Mouse (Mus musculus) small intestine, adult 2 months (tissue): ENCODE measurements around the gene Dst. TPM values are rescaled to one million over a fixed set of nuclear protein-coding genes. Genes with fewer than 3 reads are reported as not detected.

ENCODE experiments used
- H3K27ac ChIP-seq: fragments of 200-500 bp; 2 replicates; pipeline ENCODE4 v1.5.1; 2012; ENCODE audit warnings: low read depth, low read length, control low read depth, inconsistent platforms; ENCODE audit not compliant: insufficient read depth
- H3K27me3 ChIP-seq: fragments of 200-500 bp; 2 replicates; pipeline ENCODE4 v1.6.1; 2012; ENCODE audit warnings: mild to moderate bottlenecking, moderate library complexity, low read length, inconsistent platforms; ENCODE audit not compliant: control insufficient read depth, insufficient read depth
- H3K36me3 ChIP-seq: fragments of 200-500 bp; 2 replicates; pipeline ENCODE4 v1.6.1; 2012; ENCODE audit warnings: mild to moderate bottlenecking, low read length, control low read depth, inconsistent platforms; ENCODE audit not compliant: control insufficient read depth, insufficient read depth
- H3K4me1 ChIP-seq: fragments of 200-500 bp; 2 replicates; pipeline ENCODE4 v1.6.1; 2012; ENCODE audit warnings: low read length, inconsistent platforms, mixed read lengths; ENCODE audit not compliant: control insufficient read depth, insufficient read depth, insufficient read length
- H3K4me3 ChIP-seq: fragments of 200-500 bp; 2 replicates; pipeline ENCODE4 v1.5.1; 2012; ENCODE audit warnings: low read depth, mild to moderate bottlenecking, control low read depth, inconsistent platforms, low read length, moderate library complexity
- CTCF ChIP-seq: fragments of 200-500 bp; IDR thresholded peaks from 2 replicates; pipeline ENCODE4 v1.5.1; 2012; ENCODE audit warnings: low read depth, mild to moderate bottlenecking, control low read depth, inconsistent platforms, low read length, moderate library complexity, mixed read lengths; ENCODE audit not compliant: insufficient replicate concordance, insufficient read length; ENCODE audit errors: extremely low read depth
- POLR2A ChIP-seq: fragments of 200-500 bp; IDR thresholded peaks from 2 replicates; pipeline ENCODE4 v1.6.1; 2012; ENCODE audit warnings: low read depth, mild to moderate bottlenecking, control low read depth, inconsistent platforms, low read length, moderate library complexity
- WGBS: fragments of 180-500 bp; shearing (Covaris S2); methylation state at CpG from one replicate; pipeline ENCODE4 v1.1.7; 2018; 5-methylcytosine and 5-hydroxymethylcytosine counted together
- polyA plus RNA-seq: library from polyadenylated mRNA; depleted of rRNA; stranded (reverse); fragments of >200 nt; gene quantifications from 2 replicates; pipeline ENCODE4 v1.2.3, GENCODE M21; 2012

Dst gene
- polyA plus RNA-seq, 1 experiment: 31.9 TPM

DNA sequence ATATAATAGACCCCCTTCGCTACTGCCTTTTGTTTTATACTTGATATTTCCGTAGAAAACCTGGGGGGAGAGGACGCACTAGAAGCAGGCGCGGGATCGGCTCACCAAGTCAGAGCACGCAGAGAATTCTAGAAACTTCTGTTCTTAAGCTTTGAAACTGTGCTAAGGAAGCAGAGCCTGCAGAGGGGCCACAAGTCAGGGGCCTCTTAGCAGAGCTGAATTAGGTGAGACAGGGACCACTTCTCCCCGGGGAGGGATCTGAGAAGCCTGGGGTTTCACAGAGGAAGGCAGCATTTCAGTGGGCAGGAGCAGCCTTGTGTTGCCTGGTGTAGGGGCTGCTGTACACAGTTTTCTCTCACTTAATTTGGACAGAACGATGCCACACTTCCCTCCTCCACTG lies 115.1 kb downstream of the Dst start:
- Histone ChIP-seq H3K36me3 (no peaks in the 10 kb centered on the region), H3K27ac (no peak overlapping the region), H3K4me1 (no peaks in the 10 kb centered on the region), H3K27me3 (no peaks in the 10 kb centered on the region), H3K4me3 (no peak overlapping the region)
- 74% methylated on average over 9 of the region's 9 CpGs for WGBS
- no peak for TF ChIP-seq CTCF
- no peak for TF ChIP-seq POLR2A

DNA sequence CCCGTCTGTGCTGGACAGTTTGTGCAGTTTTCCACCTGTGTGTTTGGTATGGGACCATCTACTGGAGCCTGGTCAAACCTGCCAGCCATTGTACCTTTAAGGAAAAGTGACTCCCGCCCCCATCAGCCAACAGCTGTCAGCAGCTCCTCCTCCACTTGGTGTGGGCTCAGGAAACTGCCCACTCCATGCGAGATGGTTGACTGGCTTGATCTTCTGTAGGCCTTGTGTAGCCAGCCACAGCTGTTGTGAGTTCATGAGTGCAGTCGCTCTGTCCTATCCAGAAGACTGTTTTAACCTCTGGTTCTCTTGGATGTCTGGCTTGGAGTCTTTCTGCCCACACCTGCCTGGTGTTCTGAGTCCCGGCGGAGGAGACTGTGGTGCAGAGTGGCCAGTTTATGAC lies 117.9 kb downstream of the Dst start:
- 83% methylated on average over 6 of the region's 6 CpGs for WGBS
- Histone ChIP-seq H3K4me1 (no peaks in the 10 kb centered on the region), H3K4me3 (no peak overlapping the region), H3K27me3 (no peaks in the 10 kb centered on the region), H3K27ac (no peak overlapping the region), H3K36me3 (no peaks in the 10 kb centered on the region)
- TF ChIP-seq POLR2A (no peak), CTCF (no peak)

DNA sequence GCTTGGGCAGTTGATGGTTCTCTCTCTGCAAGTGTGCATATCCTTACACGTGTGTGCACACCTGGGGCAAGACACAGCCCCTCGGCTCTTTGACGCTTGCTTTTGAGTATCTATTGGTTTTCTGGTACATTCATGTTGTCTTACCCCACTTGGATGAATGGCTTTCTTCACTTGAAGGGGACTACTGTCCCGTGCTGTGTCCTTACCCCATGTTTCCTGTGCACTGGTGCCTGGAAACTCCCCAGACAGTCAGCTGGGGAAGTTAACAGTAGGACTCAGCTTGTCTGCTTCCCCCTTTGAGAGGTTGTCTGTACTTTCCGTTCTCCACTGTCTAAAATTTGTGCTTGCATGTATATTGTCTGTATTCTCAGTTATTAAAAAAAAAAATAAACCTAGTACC lies 120.7 kb downstream of the Dst start:
- H3K4me1 ChIP-seq: no peaks in the 10 kb centered on the region
- WGBS: 72% methylated on average over 5 of the region's 5 CpGs

DNA sequence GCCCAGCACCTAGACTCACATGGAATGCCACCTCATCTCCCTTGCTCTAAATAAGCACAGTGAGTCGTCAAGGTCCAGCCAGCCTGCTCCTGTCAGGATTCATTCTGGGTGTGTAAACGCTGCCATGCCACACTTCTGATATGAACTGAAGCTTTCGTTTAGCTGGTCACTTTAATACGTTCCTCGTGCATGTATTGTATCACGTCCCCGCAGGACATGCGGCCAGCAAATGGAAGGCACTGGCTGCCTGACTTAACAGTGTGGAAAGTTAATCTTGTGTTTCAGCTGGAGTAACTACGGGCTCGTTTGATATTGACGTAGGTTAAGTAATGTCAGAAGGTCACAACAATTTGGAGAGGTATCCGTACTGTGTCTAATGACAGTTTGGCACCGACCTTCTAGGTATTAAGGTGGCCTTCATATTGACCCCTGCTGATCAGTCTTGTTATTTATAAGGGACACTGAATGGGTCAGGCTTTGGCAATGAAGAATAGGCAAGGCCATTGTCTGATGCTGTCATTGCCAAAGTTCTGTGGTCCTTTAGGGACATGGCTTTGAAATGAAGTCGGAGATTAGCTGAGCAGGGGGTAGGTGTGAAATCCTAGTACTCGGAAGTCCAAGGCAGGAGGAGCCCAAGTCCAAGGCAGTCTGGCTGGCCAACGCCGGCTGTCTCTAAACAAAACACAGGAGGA lies 122.5 kb downstream of the Dst start:
- Histone ChIP-seq H3K27me3 (no peaks in the 10 kb centered on the region), H3K4me1 (no peaks in the 10 kb centered on the region), H3K27ac (no peak overlapping the region), H3K4me3 (no peak overlapping the region), H3K36me3 (no peaks in the 10 kb centered on the region)
- WGBS: 74% methylated on average over 17 of the region's 17 CpGs
- TF ChIP-seq POLR2A: no peak
- TF ChIP-seq CTCF: no peak

More for the DNA sequence above, 120.7 kb downstream of the Dst start:
- Histone ChIP-seq H3K27ac (no peak overlapping the region), H3K36me3 (no peaks in the 10 kb centered on the region), H3K4me3 (no peak overlapping the region), H3K27me3 (no peaks in the 10 kb centered on the region)
- TF ChIP-seq POLR2A: no peak
- no peak for TF ChIP-seq CTCF

DNA sequence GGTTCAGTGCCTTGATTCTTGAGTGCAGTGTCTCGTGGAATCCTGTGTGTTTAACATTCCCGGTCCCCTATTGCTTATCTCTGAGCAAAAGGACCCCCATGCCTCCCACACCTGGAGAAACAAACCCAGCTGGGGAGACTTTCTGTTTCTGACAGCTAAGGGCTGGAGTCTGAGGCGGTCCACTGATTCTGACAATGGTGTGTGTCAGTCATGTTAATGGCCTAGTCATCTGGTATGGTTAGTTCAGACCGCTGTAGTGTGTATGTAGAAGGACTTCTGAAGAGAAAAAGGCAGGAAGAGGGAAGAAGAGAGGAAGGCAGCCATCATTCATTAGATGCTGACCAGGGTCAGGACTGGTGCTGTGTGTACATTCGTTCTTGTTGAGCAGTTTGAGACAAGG lies 125.0 kb downstream of the Dst start:
- TF ChIP-seq POLR2A (no peak), CTCF (no peak)
- WGBS: 62% methylated on average over 5 of the region's 5 CpGs
- H3K27me3 ChIP-seq: no peaks in the 10 kb centered on the region
- no peaks in the 10 kb centered on the region for H3K36me3 ChIP-seq
- H3K27ac ChIP-seq: no peak overlapping the region
- no peaks in the 10 kb centered on the region for H3K4me1 ChIP-seq
- H3K4me3 ChIP-seq: no peak overlapping the region

DNA sequence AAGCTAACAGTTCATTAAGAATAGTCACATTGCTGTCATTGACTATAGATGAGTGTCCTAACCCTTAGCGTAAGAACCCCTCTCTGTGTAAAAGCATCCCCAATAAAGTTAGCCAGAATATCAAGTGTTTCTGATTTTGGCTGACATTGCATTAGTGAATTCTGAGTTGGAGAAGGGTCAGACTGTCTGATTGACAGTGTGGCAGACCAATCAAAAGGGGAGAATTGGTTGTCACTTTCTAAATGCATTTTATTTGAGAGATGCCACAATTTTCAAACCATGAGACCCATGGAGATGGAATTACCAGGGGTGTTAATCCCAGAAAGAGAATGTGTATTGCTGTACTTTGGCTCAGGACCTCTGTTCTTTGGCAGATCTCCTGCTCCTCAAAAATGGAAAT lies 125.5 kb downstream of the Dst start:
- Histone ChIP-seq H3K4me3 (no peak overlapping the region), H3K4me1 (no peaks in the 10 kb centered on the region), H3K36me3 (no peaks in the 10 kb centered on the region), H3K27ac (no peak overlapping the region), H3K27me3 (no peaks in the 10 kb centered on the region)
- TF ChIP-seq CTCF (no peak), POLR2A (no peak)
- WGBS: 95% methylated on average over 1 of the region's 1 CpGs

DNA sequence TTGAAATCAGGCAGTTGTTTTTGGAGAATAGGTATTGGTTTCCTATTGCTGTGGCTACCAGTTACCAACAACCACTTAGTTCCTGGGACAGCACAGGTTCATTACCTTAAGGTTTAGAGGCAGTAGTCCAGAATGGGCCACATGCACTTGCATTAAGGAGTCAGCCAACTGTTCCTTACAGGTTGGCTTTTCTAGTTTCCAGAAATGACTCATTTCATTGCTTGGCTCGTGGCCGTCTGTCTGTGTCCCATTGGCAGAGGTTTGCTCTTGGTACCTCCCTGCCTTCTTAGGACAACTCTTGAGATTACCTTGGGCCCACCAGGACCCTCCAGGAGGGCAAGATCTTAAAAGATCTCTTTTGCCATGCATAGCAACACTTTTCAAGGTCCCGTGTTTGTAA lies 125.9 kb downstream of the Dst start:
- Histone ChIP-seq H3K4me3 (no peak overlapping the region), H3K4me1 (no peaks in the 10 kb centered on the region), H3K27ac (no peak overlapping the region), H3K27me3 (no peaks in the 10 kb centered on the region), H3K36me3 (no peaks in the 10 kb centered on the region)
- TF ChIP-seq CTCF (no peak), POLR2A (no peak)
- 82% methylated on average over 3 of the region's 3 CpGs for WGBS
